ENCODE assay signal across 8 mouse cellular contexts in the genomic region with DNA sequence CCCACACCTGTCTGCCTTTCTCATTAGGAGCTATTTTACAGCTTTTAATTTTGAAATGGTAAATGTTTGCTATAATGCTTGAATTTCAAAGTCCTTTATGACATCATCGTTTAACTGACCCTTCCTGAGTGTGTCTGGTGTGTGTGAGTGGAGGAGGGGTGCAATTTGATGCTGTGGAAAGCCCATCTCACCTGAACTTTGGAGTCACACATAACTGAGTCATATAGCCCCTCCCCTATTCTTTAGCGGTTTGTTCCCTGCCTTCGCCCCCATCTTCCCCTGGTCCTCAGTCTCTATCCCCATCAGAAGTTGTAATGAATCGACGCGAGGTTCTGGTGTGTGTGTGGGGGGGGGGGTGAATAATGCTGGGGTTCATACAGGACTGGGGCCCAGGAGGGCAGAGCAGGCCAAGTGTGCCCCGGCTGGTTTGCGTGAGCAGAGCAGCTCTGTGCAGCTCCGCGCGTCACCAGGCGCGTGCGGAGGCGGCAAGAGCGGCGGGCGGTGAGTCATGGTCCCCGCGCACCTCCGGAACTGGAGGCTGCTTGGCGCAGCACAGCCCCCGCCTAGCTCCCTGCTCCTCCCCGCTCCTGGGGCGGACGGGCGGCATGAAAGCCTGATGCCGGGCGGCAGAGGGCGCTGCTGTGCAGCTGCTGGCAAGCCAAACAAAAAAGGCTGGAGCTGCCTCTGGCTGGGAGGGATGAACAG.
DNase-seq lines count a peak whose midpoint lies in the region; ATAC-seq and TF ChIP-seq lines count a peak whose summit lies in the region.

No protein-coding gene starts in this region.

- no peaks in the 10 kb centered on the region; the same call in 1 of the 2 replicates for H3K4me1 ChIP-seq in bone marrow, adult 2 months (ENCODE audit: control insufficient read depth, insufficient read depth, low read length)
- peaks cover 4% of the 10 kb centered on the region; the same call in 1 of the 2 replicates for H3K4me1 ChIP-seq in embryonic facial prominence, embryonic 15.5 days
- H3K4me1 ChIP-seq in heart, embryonic 12.5 days (replicated peaks), result peaks cover 29% of the 10 kb centered on the region
- peaks cover 9% of the 10 kb centered on the region for H3K4me1 ChIP-seq in kidney, embryonic 16.5 days (ENCODE audit: insufficient read depth, low read length)

- DNase-seq in A20 (ENCODE audit: low read depth, low spot score) (peak; percentile 83), liver (peak; percentile 82)
- peak; percentile 56 to 64 for DNase-seq in spleen, postnatal 36 days (ENCODE audit: low spot score in 2 of 2)

- H3K27me3 ChIP-seq in embryonic facial prominence, embryonic 15.5 days, result no peaks in the 10 kb centered on the region
- H3K27me3 ChIP-seq in heart, embryonic 12.5 days (replicated peaks), result peaks cover 15% of the 10 kb centered on the region
- peaks cover 41% of the 10 kb centered on the region for H3K27me3 ChIP-seq in kidney, embryonic 16.5 days (ENCODE audit: insufficient read depth, low read length)

- peak; percentile 69 for TF ChIP-seq CTCF in bone marrow, adult 2 months (IDR thresholded peaks at IDR 0.05; ENCODE audit: control insufficient read depth, insufficient read depth, low read length)

- WGBS in bone marrow, adult 2 months, result 18% methylated on average over 21 of the region's 30 CpGs
- 15% methylated on average over 30 of the region's 30 CpGs for WGBS in embryonic facial prominence, embryonic 15.5 days
- 11% methylated on average over 27 of the region's 30 CpGs for WGBS in heart, embryonic 12.5 days
- WGBS in kidney, embryonic 16.5 days, result 18% methylated on average over 30 of the region's 30 CpGs

- no peaks in the 10 kb centered on the region for H3K9me3 ChIP-seq in embryonic facial prominence, embryonic 15.5 days (replicated peaks)
- H3K9me3 ChIP-seq in heart, embryonic 12.5 days (replicated peaks), result no peaks in the 10 kb centered on the region
- H3K9me3 ChIP-seq in kidney, embryonic 16.5 days (ENCODE audit: low read length), result no peaks in the 10 kb centered on the region

- peak overlapping the region; percentile 54 for H3K4me2 ChIP-seq in embryonic facial prominence, embryonic 15.5 days (replicated peaks)
- peak overlapping the region; percentile 73 for H3K4me2 ChIP-seq in heart, embryonic 12.5 days
- peak overlapping the region; percentile 57 for H3K4me2 ChIP-seq in kidney, embryonic 16.5 days (replicated peaks; ENCODE audit: low read depth, low read length)

- H3K27ac ChIP-seq in bone marrow, adult 2 months (ENCODE audit: control insufficient read depth, insufficient read depth, low read depth, low read length, poor library complexity), result no peak overlapping the region; the same call in 1 of the 2 replicates
- no peak overlapping the region for H3K27ac ChIP-seq in embryonic facial prominence, embryonic 15.5 days (replicated peaks)
- 0 out of 2 replicates have a peak overlapping the region, but pooled peaks have one; percentile 38 for H3K27ac ChIP-seq in heart, embryonic 12.5 days (ENCODE audit: poor library complexity, severe bottlenecking)
- H3K27ac ChIP-seq in kidney, embryonic 16.5 days (ENCODE audit: low read length), result no peak overlapping the region

- TF ChIP-seq POLR2A in bone marrow, adult 2 months (IDR thresholded peaks at IDR 0.05; ENCODE audit: borderline replicate concordance, control insufficient read depth, low read depth, low read length), result no peak; the same call in 1 of the 2 replicates

- H3K36me3 ChIP-seq in embryonic facial prominence, embryonic 15.5 days, result no peaks in the 10 kb centered on the region
- no peaks in the 10 kb centered on the region for H3K36me3 ChIP-seq in heart, embryonic 12.5 days
- no peaks in the 10 kb centered on the region for H3K36me3 ChIP-seq in kidney, embryonic 16.5 days (ENCODE audit: insufficient read depth, low read length)

- no peak overlapping the region for H3K4me3 ChIP-seq in bone marrow, adult 2 months (replicated peaks; ENCODE audit: control insufficient read depth, low read depth, low read length)
- peak overlapping the region; percentile 37 for H3K4me3 ChIP-seq in embryonic facial prominence, embryonic 15.5 days (replicated peaks)
- peak overlapping the region; percentile 42 for H3K4me3 ChIP-seq in heart, embryonic 12.5 days
- peak overlapping the region; percentile 39 for H3K4me3 ChIP-seq in kidney, embryonic 16.5 days (ENCODE audit: low read length)

- H3K9ac ChIP-seq in embryonic facial prominence, embryonic 15.5 days, result no peak overlapping the region
- peak overlapping the region; percentile 51; the same call in 1 of the 2 replicates for H3K9ac ChIP-seq in heart, embryonic 12.5 days
- 0 out of 2 replicates have a peak overlapping the region, but pooled peaks have one; percentile 38 for H3K9ac ChIP-seq in kidney, embryonic 16.5 days (replicated peaks; ENCODE audit: low read length)

- ATAC-seq in embryonic facial prominence, embryonic 15.5 days (ENCODE audit: insufficient number of reproducible peaks, low FRiP score, low TSS enrichment, low read depth), result peak; percentile 96
- peak; percentile 92 for ATAC-seq in heart, embryonic 12.5 days (ENCODE audit: insufficient number of reproducible peaks, low FRiP score)
- peak; percentile 96 for ATAC-seq in kidney, embryonic 16.5 days (ENCODE audit: low FRiP score, low TSS enrichment)
- peak; percentile 87 for ATAC-seq in monocyte, adult 5-6 weeks (replicated peaks; ENCODE audit: insufficient number of reproducible peaks, low FRiP score, low TSS enrichment, poor library complexity, severe bottlenecking)
